In the genomic region with DNA sequence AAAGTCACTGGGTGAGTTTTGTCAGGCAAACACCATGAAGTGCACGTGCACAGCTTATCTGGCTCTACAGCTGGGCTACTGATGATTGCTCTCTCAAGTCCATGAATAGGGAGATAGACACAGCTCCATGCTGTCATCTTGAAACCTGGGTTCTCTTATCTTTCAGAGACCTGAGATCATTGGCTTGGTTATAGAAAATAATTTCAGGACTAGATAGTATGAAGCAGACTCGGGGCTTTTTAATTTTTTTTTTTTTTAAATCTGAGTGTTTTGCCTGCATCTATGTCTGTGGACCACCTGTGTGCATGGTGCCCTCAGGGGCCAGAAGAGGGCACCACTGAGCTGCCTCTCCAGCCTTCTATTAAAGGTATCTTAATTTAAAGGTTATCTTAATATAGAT, we compare ENCODE assay signal across 9 mouse cellular contexts. TPM values are rescaled to one million over a fixed set of nuclear protein-coding genes. Genes with fewer than 3 reads are reported as not detected.
DNase-seq lines count a peak whose midpoint lies in the region; ATAC-seq and TF ChIP-seq lines count a peak whose summit lies in the region.
"Had no signal": no experiment of that assay in that cellular context is flagged by ENCODE, and none has a peak within 500 bp of the region (broad histone marks: within the 10 kb centered on the region; RNA-seq: fewer than 3 reads in every experiment).

No protein-coding gene starts in this region.

- H3K27me3 ChIP-seq in forebrain, embryonic 13.5 days, result no peaks in the 10 kb centered on the region
- H3K27me3 ChIP-seq: limb, embryonic 12.5 days had no signal

- H3K9me3 ChIP-seq in forebrain, embryonic 13.5 days (replicated peaks), result no peaks in the 10 kb centered on the region
- H3K9me3 ChIP-seq: limb, embryonic 12.5 days had no signal

- 14% methylated on average over 2 of the region's 2 CpGs for WGBS in lung, adult 2 months
- 40% methylated on average over 2 of the region's 2 CpGs for WGBS in forebrain, embryonic 13.5 days

- TF ChIP-seq CTCF in lung, adult 2 months (IDR thresholded peaks at IDR 0.05; ENCODE audit: insufficient read depth, low read length), result peak; percentile 54

- H3K4me1 ChIP-seq in lung, adult 2 months (ENCODE audit: control insufficient read depth, insufficient read depth, low read length), result no peaks in the 10 kb centered on the region
- no peaks in the 10 kb centered on the region for H3K4me1 ChIP-seq in forebrain, embryonic 13.5 days

- H3K4me2 ChIP-seq in forebrain, embryonic 13.5 days, result no peak overlapping the region
- H3K4me2 ChIP-seq: limb, embryonic 12.5 days had no signal

- no peak for ATAC-seq in forebrain, embryonic 13.5 days

- no peak overlapping the region for H3K27ac ChIP-seq in forebrain, embryonic 13.5 days
- H3K27ac ChIP-seq: limb, embryonic 12.5 days had no signal

- no peak overlapping the region for H3K4me3 ChIP-seq in lung, adult 2 months (replicated peaks; ENCODE audit: extremely low read depth, low read depth, low read length)
- H3K4me3 ChIP-seq in forebrain, embryonic 13.5 days, result no peak overlapping the region
- H3K4me3 ChIP-seq: limb, embryonic 12.5 days had no signal

- TF ChIP-seq POLR2A in lung, adult 2 months (IDR thresholded peaks at IDR 0.05; ENCODE audit: borderline replicate concordance, extremely low read depth, low read depth, low read length), result no peak

- peaks cover 36% of the 10 kb centered on the region for H3K36me3 ChIP-seq in forebrain, embryonic 13.5 days (ENCODE audit: poor library complexity, severe bottlenecking)

- DNase-seq in cerebellum, postnatal 25 days, result peak; percentile 23 to 65
- no peak for DNase-seq in cerebellum, adult 9-11 months
- no peak for DNase-seq in lung, adult 2 months
- DNase-seq in lung, postnatal 4 days, result no peak
- peak; percentile 51 for DNase-seq in embryo, embryonic 10.5 days (ENCODE audit: low spot score)
- DNase-seq in naive thymus-derived CD4-positive, alpha-beta T cell, adult 2 months (ENCODE audit: low read depth), result peak; percentile 61
- DNase-seq in MN1 (ENCODE audit: low spot score), result no peak

- H3K9ac ChIP-seq in forebrain, embryonic 13.5 days, result no peak overlapping the region
- H3K9ac ChIP-seq: limb, embryonic 12.5 days had no signal

RNA-seq across cellular contexts. Expression of a gene that starts 23.9 kb away (rescaled TPM):
- polyA plus RNA-seq in lung, adult 2 months (2012; rRNA removed), result 19.3 and 20.8 TPM in 2 replicates
- polyA plus RNA-seq in forebrain, embryonic 13.5 days (2015; fragmentation: Nextera tagmentation; extraction: Ambion mirVana), result 375 and 388 TPM in 2 replicates

RNA-seq across cellular contexts. Expression of a gene that starts 36.9 kb away (rescaled TPM):
- polyA plus RNA-seq in lung, adult 2 months (2012; rRNA removed), result 0.11 and 0.12 TPM in 2 replicates
- 0.97 and 1.4 TPM in 2 replicates for polyA plus RNA-seq in forebrain, embryonic 13.5 days (2015; fragmentation: Nextera tagmentation; extraction: Ambion mirVana)

RNA-seq across cellular contexts. Expression of a gene that starts 52.1 kb away (rescaled TPM):
- 15.5 and 19.7 TPM in 2 replicates for polyA plus RNA-seq in lung, adult 2 months (2012; rRNA removed)
- 0.14 TPM in 1 of 2 replicates, not detected in the other for polyA plus RNA-seq in forebrain, embryonic 13.5 days (2015; fragmentation: Nextera tagmentation; extraction: Ambion mirVana)

Comparison
In these comparisons a context has a peak if more than half of its experiments do, and no peak if none do; other contexts are left out.
1. DNase-seq: peak in cerebellum, postnatal 25 days (2 of 2), embryo, embryonic 10.5 days (single experiment) and naive thymus-derived CD4-positive, alpha-beta T cell, adult 2 months (single experiment); none in cerebellum, adult 9-11 months (single experiment), lung, adult 2 months (single experiment), lung, postnatal 4 days (0 of 2) and MN1 (single experiment).
2. RNA of a gene that starts 23.9 kb away (polyA plus RNA-seq): 375 to 388 TPM in forebrain, embryonic 13.5 days; 19.3 to 20.8 TPM in lung, adult 2 months; every median in the first group is over 10 times any median in the second.
3. RNA of a gene that starts 52.1 kb away (polyA plus RNA-seq): 15.5 to 19.7 TPM in lung, adult 2 months; 0.14 TPM in forebrain, embryonic 13.5 days; every median in the first group is over 10 times any median in the second.